Mouse (Mus musculus) forebrain, embryonic 16.5 days (tissue): Measurements from ENCODE around the gene Kdm2b. TPM values are rescaled to one million over a fixed set of nuclear protein-coding genes. Genes with fewer than 3 reads are reported as not detected.

Experiments
- ATAC-seq: fragments of 200-750 bp; cut with Nextera tagmentation; 2 replicates; pipeline ENCODE4 v1.8.0; 2017; ENCODE audit warnings: mild to moderate bottlenecking, moderate library complexity
- H3K27ac ChIP-seq: fragments of 300-500 bp; sonication (generic); 2 replicates; pipeline ENCODE4 v1.5.1; 2014; ENCODE audit warnings: low read length, control low read depth
- H3K27me3 ChIP-seq: fragments of 300-500 bp; sonication (generic); replicated peaks from 2 replicates; pipeline ENCODE4 v1.6.1; 2014; ENCODE audit warnings: low read length; ENCODE audit not compliant: control insufficient read depth, insufficient read depth
- H3K36me3 ChIP-seq: fragments of 300-500 bp; sonication (generic); 2 replicates; pipeline ENCODE4 v1.6.1; 2014; ENCODE audit not compliant: control insufficient read depth, insufficient read depth
- H3K4me1 ChIP-seq: fragments of 300-500 bp; sonication (generic); replicated peaks from 2 replicates; pipeline ENCODE4 v1.6.1; 2014; ENCODE audit warnings: low read length; ENCODE audit not compliant: control insufficient read depth, insufficient read depth
- H3K4me2 ChIP-seq: fragments of 300-500 bp; sonication (generic); 2 replicates; pipeline ENCODE4 v1.6.1; 2014; ENCODE audit warnings: mild to moderate bottlenecking, low read length, control low read depth
- H3K4me3 ChIP-seq: fragments of 300-500 bp; sonication (generic); replicated peaks from 2 replicates; pipeline ENCODE4 v1.5.1; 2014; ENCODE audit warnings: mild to moderate bottlenecking, low read length, control low read depth
- H3K9ac ChIP-seq: fragments of 300-500 bp; sonication (generic); replicated peaks from 2 replicates; pipeline ENCODE4 v1.6.1; 2014; ENCODE audit warnings: low read depth, low read length, control low read depth
- H3K9me3 ChIP-seq: fragments of 300-500 bp; sonication (generic); 2 replicates; pipeline ENCODE4 v1.6.1; 2016; ENCODE audit warnings: low read length; ENCODE audit not compliant: control insufficient read depth
- WGBS: fragments of 180-500 bp; shearing (Covaris S2); extraction: QIAGEN DNeasy Blood & Tissue Kit; methylation state at CpG from one replicate; pipeline ENCODE4 v1.1.7; 2014; 5-methylcytosine and 5-hydroxymethylcytosine counted together
- polyA plus RNA-seq: library from polyadenylated mRNA; unstranded; fragments of >200 nt; fragmentation: Nextera tagmentation; extraction: Ambion mirVana; gene quantifications from 2 replicates; pipeline ENCODE4 v1.2.1, GENCODE M21; 2015

Gene Kdm2b
- polyA plus RNA-seq, 1 experiment from 2014 or later, result 157 TPM

DNA sequence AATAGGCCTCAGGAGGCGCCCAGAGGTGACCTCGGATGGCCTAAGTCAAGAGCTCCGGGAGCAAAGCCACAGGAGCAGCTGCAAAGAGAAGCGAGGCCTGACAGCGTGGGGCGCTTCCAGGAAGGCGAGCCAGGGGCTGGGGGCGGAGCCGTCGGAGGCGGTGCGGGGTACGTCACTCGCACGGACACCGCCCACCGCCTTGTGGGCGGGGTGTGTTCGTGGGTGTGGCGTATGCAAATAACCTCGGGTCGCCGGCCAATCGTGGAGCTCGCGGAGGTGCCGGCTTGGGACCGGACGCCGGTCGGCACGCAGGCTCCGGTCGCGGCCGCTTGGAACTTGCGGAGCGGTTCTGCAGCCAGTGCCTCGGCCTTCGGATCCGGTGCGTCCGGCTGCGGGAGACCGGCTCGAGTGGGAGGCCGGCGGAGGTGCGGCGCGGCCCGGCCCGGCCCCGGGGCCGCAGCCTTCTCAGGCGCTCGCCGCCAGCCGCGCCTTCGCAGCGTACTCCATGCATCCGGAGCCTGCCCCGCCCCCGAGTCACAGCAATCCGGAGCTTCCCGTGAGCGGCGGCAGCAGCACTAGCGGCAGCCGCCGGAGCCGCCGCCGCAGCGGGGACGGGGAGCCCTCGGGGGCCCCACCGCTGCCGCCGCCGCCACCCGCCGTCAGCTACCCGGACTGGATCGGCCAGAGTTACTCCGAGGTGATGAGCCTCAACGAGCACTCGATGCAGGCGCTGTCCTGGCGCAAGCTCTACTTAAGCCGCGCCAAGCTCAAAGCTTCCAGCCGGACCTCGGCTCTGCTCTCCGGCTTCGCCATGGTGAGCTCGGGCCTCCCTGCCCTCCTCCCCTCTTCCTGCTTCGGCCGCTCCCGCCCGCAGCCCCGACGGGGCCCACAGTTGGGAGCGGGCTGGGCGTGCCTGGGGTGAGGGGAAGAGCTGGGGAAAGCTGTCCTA, 25.4 kb upstream of the Kdm2b start, which contains the start of gene Orai1:
TSS of gene Orai1 (plus strand) at position 322 of the 949 bp plus-strand sequence.
- no peaks in the 10 kb centered on the region for H3K36me3 ChIP-seq
- no peaks in the 10 kb centered on the region for H3K9me3 ChIP-seq
- peaks cover 42% of the 10 kb centered on the region for H3K4me1 ChIP-seq
- WGBS, result under 1% methylated on average over 83 of the region's 106 CpGs
- peak within 1 kb of the TSS; percentile 84 for H3K4me3 ChIP-seq
- H3K27me3 ChIP-seq, result no peaks in the 10 kb centered on the region
- peak within 1 kb of the TSS; percentile 85 for H3K9ac ChIP-seq
- H3K4me2 ChIP-seq, result peak within 1 kb of the TSS; percentile 83
- peak; percentile 89 for ATAC-seq
- H3K27ac ChIP-seq, result peak within 1 kb of the TSS; percentile 90

DNA sequence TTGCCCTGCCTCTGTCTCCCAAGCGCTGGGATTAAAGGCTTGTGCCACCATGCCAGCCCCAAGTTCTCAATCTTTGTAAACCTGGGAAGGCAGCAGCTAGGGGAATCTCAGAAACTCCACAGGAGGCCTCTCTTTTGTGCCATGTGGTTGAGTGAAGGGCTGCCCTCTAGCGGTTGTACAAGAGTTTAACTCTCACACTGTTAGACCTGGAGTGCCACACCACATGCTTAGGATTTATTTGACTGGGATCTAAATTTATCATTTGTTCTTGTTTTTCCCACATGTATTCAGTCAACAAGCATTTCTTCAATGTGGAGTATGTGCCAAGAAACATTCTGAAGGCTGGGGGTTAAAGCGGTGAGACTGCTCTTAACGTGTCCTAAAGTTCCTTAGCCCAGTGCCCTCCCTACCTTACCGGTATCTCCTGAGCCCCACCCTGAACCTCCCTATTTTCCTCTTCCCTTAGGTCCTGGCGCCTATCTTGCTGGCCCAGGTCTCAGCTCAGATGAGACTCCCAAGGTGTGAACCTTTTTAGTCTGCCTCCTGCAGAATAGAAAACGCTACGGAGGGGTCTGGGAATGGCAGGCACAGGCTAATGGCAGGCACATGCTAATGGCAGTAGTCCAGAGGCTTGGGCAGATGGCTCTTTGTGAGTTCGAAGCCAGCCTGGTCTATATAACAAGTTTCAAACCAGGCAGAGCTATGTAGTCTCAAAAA, 24.1 kb upstream of the Kdm2b start:
- H3K36me3 ChIP-seq, result no peaks in the 10 kb centered on the region
- H3K4me2 ChIP-seq, result no peak overlapping the region
- H3K9ac ChIP-seq, result no peak overlapping the region
- H3K27me3 ChIP-seq, result no peaks in the 10 kb centered on the region
- peaks cover 39% of the 10 kb centered on the region for H3K4me1 ChIP-seq
- no peak overlapping the region for H3K4me3 ChIP-seq
- no peak overlapping the region for H3K27ac ChIP-seq
- WGBS, result 49% methylated on average over 9 of the region's 9 CpGs
- H3K9me3 ChIP-seq, result no peaks in the 10 kb centered on the region
- no peak for ATAC-seq

DNA sequence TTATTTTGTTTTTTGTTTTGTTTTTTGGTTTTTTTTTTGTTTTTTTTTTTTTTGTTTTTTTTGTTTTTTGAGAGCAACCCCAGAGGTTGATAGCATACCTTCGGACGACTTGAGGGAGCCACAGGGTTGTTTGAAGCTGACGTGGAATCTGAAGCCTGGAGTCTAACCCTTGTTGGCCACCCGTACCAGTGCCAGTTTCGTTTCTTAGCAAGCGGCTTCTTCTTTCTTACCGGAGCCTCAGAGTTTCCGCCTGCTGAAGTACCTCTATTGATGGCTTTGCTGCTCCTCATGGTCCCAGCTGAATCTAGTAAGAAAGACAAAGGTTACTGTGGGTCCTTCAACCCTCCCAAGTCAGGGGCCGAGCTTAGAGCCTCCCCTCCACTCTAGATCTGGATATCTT, 22.1 kb upstream of the Kdm2b start:
- Histone ChIP-seq H3K9ac (no peak overlapping the region), H3K4me2 (no peak overlapping the region), H3K36me3 (no peaks in the 10 kb centered on the region), H3K4me3 (no peak overlapping the region), H3K9me3 (no peaks in the 10 kb centered on the region), H3K27ac (no peak overlapping the region), H3K27me3 (no peaks in the 10 kb centered on the region), H3K4me1 (peaks cover 37% of the 10 kb centered on the region)
- no peak for ATAC-seq
- WGBS, result 95% methylated on average over 9 of the region's 9 CpGs

GRCm38 (mm10) chr5:123010806-123011205, 21.2 kb upstream of the Kdm2b start:
- H3K27me3 ChIP-seq, result no peaks in the 10 kb centered on the region
- H3K4me2 ChIP-seq, result no peak overlapping the region
- no peak overlapping the region for H3K27ac ChIP-seq
- no peak overlapping the region for H3K9ac ChIP-seq
- WGBS, result 89% methylated on average over 6 of the region's 6 CpGs
- peaks cover 37% of the 10 kb centered on the region for H3K4me1 ChIP-seq
- H3K9me3 ChIP-seq, result no peaks in the 10 kb centered on the region
- no peak for ATAC-seq
- H3K36me3 ChIP-seq, result no peaks in the 10 kb centered on the region
- H3K4me3 ChIP-seq, result no peak overlapping the region

GRCm38 (mm10) chr5:123009873-123010272, 20.2 kb upstream of the Kdm2b start:
- 37% methylated on average over 11 of the region's 11 CpGs for WGBS
- H3K27me3 ChIP-seq, result no peaks in the 10 kb centered on the region
- H3K4me1 ChIP-seq, result peaks cover 38% of the 10 kb centered on the region
- no peak overlapping the region for H3K9ac ChIP-seq
- no peaks in the 10 kb centered on the region for H3K9me3 ChIP-seq
- ATAC-seq, result no peak
- no peak overlapping the region for H3K4me2 ChIP-seq
- H3K36me3 ChIP-seq, result no peaks in the 10 kb centered on the region
- no peak overlapping the region for H3K4me3 ChIP-seq
- H3K27ac ChIP-seq, result peak overlapping the region; percentile 76

- Histone ChIP-seq H3K4me1 (peaks cover 33% of the 10 kb centered on the region), H3K36me3 (no peaks in the 10 kb centered on the region), H3K4me2 (no peak overlapping the region), H3K27me3 (no peaks in the 10 kb centered on the region), H3K9ac (no peak overlapping the region), H3K9me3 (no peaks in the 10 kb centered on the region), H3K27ac (peak overlapping the region; percentile 76), H3K4me3 (no peak overlapping the region)
- 50% methylated on average over 7 of the region's 7 CpGs for WGBS
- no peak for ATAC-seq
These were observed 19.4 kb upstream of the Kdm2b start for GRCm38 (mm10) chr5:123008877-123009493.

- H3K9ac ChIP-seq, result peak overlapping the region; percentile 12
- H3K4me1 ChIP-seq, result peaks cover 38% of the 10 kb centered on the region
- peak overlapping the region; percentile 88 for H3K27ac ChIP-seq
- ATAC-seq, result peak; percentile 79
- no peaks in the 10 kb centered on the region for H3K36me3 ChIP-seq
- no peaks in the 10 kb centered on the region for H3K27me3 ChIP-seq
- no peak overlapping the region; the same call in 1 of the 2 replicates for H3K4me3 ChIP-seq
- 41% methylated on average over 19 of the region's 19 CpGs for WGBS
- H3K4me2 ChIP-seq, result peak overlapping the region; percentile 20
- no peaks in the 10 kb centered on the region for H3K9me3 ChIP-seq
These were observed 16.3 kb upstream of the Kdm2b start for GRCm38 (mm10) chr5:123005716-123006592.

DNA sequence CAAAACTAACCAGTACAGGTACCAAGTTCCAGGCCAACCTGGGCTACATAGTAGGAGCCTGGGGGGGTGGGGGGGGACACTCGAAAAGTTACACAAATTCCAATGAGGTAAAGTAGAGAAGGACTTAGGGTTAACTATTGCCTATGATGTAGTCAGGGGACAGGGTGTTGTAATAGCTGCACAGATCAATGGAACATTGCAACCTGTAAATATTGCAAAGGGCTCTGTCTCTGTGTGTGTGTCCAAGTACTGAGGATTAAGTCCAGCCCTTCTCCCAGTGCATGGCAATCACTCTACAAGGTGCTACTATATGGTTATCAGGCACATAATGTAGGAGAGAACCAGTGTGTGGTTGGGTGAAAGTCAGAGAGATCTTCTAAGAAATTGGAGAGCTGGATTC, 11.3 kb upstream of the Kdm2b start:
- no peak overlapping the region for H3K4me2 ChIP-seq
- peaks cover 13% of the 10 kb centered on the region for H3K4me1 ChIP-seq
- H3K27ac ChIP-seq, result no peak overlapping the region
- H3K9me3 ChIP-seq, result no peaks in the 10 kb centered on the region
- no peak overlapping the region for H3K4me3 ChIP-seq
- no peaks in the 10 kb centered on the region for H3K36me3 ChIP-seq
- no peak for ATAC-seq
- no peak overlapping the region for H3K9ac ChIP-seq
- WGBS, result 76% methylated on average over 1 of the region's 1 CpGs
- no peaks in the 10 kb centered on the region for H3K27me3 ChIP-seq
